Mouse (Mus musculus) heart, postnatal 0 days (tissue): ENCODE measurements around the gene Tnfrsf1a.

Experiments
- CTCF ChIP-seq: IDR thresholded peaks from 2 replicates; pipeline ENCODE4 v1.5.1; 2016; ENCODE audit warnings: antibody characterized with exemption, control low read depth, low read depth
- EP300 ChIP-seq: IDR thresholded peaks from 2 replicates; pipeline ENCODE4 v1.6.1; 2016; ENCODE audit warnings: antibody characterized with exemption, low read depth

DNA sequence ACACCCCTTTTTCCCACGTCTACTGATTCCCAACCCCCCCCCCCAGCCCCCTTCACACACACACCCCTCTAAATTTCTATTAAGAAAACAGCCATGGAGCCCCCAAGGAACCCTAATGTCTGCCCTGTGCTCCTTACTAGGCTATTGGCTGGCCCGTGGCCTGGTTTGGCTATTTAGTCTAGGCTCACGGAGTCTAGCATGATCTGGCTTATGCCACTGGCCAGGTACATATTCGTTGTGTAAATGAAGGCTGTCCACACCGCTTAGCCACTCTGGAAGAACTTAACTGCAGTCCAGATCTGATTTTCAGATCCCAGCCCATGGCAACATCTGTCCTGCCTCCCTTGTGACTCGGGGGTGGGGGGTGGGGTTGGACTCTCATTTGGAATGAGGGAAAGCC, 34.4 kb upstream of the Tnfrsf1a start:
- no peak for TF ChIP-seq EP300
- TF ChIP-seq CTCF: no peak
